Mouse (Mus musculus) testis, adult 2 months (tissue): Measurements from ENCODE around the gene Tmem181a. TPM values are rescaled to one million over a fixed set of nuclear protein-coding genes. Genes with fewer than 3 reads are reported as not detected.
"Not testable (repeated sequence)": the region's sequence is repeated elsewhere in the genome, so short reads cannot be mapped to it uniquely, and the experiment has no call there.

Experiments
- H3K27ac ChIP-seq: fragments of 200-500 bp; 2 replicates; pipeline ENCODE4 v1.5.1; 2012; ENCODE audit warnings: low read depth, low read length; ENCODE audit not compliant: control insufficient read depth, insufficient read depth
- H3K27me3 ChIP-seq: fragments of 200-500 bp; 2 replicates; pipeline ENCODE4 v1.6.1; 2012; ENCODE audit warnings: mild to moderate bottlenecking, low read length, moderate library complexity; ENCODE audit not compliant: control insufficient read depth, insufficient read depth
- H3K36me3 ChIP-seq: fragments of 200-500 bp; 2 replicates; pipeline ENCODE4 v1.6.1; 2012; ENCODE audit warnings: mild to moderate bottlenecking, low read length; ENCODE audit not compliant: control insufficient read depth, insufficient read depth
- H3K4me1 ChIP-seq: fragments of 200-500 bp; 2 replicates; pipeline ENCODE4 v1.6.1; 2012; ENCODE audit warnings: low read length; ENCODE audit not compliant: control insufficient read depth, insufficient read depth
- H3K4me3 ChIP-seq: fragments of 200-500 bp; 2 replicates; pipeline ENCODE4 v1.5.1; 2012; ENCODE audit warnings: low read depth, mild to moderate bottlenecking, low read length, moderate library complexity, mixed read lengths; ENCODE audit not compliant: control insufficient read depth
- polyA plus RNA-seq: library from polyadenylated mRNA; depleted of rRNA; stranded (reverse); fragments of >200 nt; gene quantifications from 2 replicates; pipeline ENCODE4 v1.2.3, GENCODE M21; 2012

Tmem181a gene
- polyA plus RNA-seq, 1 experiment, result 9.9 TPM

- H3K27me3 ChIP-seq, H3K4me3 ChIP-seq, H3K4me1 ChIP-seq, H3K36me3 ChIP-seq, H3K27ac ChIP-seq: not testable (repeated sequence)
Measured at GRCm38 (mm10) chr17:6279205-6279604, 22.5 kb downstream of the Tmem181a start.

DNA sequence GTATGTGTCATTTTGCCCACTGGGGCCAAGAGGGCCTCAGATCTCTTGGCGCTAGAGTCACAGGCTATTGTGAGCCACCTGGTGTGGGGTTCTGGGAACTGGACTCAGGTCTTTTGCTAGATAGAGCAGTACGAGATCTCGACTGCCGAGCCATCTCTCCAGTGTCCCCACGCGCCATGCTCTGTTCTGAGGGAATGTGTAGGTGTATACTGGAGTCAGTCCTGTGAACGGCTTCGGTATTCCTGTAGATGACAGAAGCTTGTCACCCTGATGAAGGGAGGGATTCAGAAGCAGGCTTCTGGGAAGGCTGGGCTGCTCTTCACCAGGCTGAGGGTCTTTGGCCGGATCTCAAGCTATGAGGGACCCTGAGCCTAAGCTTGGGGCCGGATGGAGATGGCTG, 23.1 kb downstream of the Tmem181a start:
- not testable (repeated sequence) for H3K27ac ChIP-seq, H3K36me3 ChIP-seq, H3K27me3 ChIP-seq, H3K4me1 ChIP-seq, H3K4me3 ChIP-seq

GRCm38 (mm10) chr17:6280513-6280912, 23.9 kb downstream of the Tmem181a start:
- not testable (repeated sequence) for H3K36me3 ChIP-seq, H3K27ac ChIP-seq, H3K27me3 ChIP-seq, H3K4me3 ChIP-seq, H3K4me1 ChIP-seq

DNA sequence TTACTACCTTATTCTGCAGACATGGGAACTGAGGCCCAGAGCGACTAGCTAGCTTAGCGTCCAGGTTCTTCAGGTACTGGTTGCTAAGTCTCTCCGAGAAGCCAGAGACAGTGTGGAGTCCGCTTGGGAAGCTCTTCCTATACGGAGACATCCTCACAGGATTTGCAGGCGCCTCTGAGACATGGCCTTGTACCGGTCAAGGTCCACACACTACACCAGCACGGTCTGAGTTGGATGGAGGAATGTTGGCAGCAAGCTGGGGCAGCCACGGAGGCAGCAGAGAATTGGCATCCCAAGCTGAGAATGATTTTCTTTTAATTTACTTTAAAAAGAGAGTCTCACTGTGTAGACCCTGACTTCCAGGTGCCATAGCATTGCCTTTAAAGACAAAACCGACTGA, 26.5 kb downstream of the Tmem181a start:
- H3K4me3 ChIP-seq, H3K27me3 ChIP-seq, H3K4me1 ChIP-seq, H3K27ac ChIP-seq, H3K36me3 ChIP-seq: not testable (repeated sequence)

- H3K27me3 ChIP-seq, result not testable (repeated sequence)
Measured at GRCm38 (mm10) chr17:6286169-6286568, 29.5 kb downstream of the Tmem181a start.

GRCm38 (mm10) chr17:6289045-6289444, 32.4 kb downstream of the Tmem181a start:
- H3K36me3 ChIP-seq, H3K4me1 ChIP-seq, H3K27ac ChIP-seq, H3K27me3 ChIP-seq, H3K4me3 ChIP-seq: not testable (repeated sequence)

More at GRCm38 (mm10) chr17:6286169-6286568, 29.5 kb downstream of the Tmem181a start:
- H3K36me3 ChIP-seq, H3K4me3 ChIP-seq, H3K4me1 ChIP-seq, H3K27ac ChIP-seq: not testable (repeated sequence)

DNA sequence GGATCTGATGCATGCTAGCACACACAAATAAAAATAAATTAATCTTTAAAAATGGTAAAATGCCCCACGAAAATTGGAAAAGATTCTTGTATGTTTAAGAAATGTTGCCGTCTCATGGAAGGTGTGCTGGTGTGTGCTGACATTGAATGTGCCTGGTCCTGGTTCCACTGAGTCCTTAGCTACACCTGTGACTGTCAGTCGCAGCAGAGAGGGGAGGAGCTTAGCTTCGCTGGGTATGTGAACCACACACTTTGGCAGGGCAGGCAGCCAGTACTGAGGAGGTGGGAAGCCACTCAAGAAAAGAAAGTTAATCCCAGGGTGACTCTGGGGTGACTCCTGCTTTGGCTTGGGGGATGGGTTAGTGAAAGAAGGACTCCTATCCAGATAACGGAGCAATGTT, 37.2 kb downstream of the Tmem181a start:
- not testable (repeated sequence) for H3K4me1 ChIP-seq

GRCm38 (mm10) chr17:6297060-6297795, 40.6 kb downstream of the Tmem181a start:
- not testable (repeated sequence) for H3K27me3 ChIP-seq, H3K4me3 ChIP-seq, H3K27ac ChIP-seq, H3K4me1 ChIP-seq, H3K36me3 ChIP-seq

More for the DNA sequence above, 37.2 kb downstream of the Tmem181a start:
- not testable (repeated sequence) for H3K27me3 ChIP-seq, H3K27ac ChIP-seq, H3K4me3 ChIP-seq, H3K36me3 ChIP-seq

- H3K27ac ChIP-seq, H3K4me3 ChIP-seq, H3K4me1 ChIP-seq, H3K27me3 ChIP-seq, H3K36me3 ChIP-seq: not testable (repeated sequence)
Measured at GRCm38 (mm10) chr17:6300190-6300863, 43.7 kb downstream of the Tmem181a start.

DNA sequence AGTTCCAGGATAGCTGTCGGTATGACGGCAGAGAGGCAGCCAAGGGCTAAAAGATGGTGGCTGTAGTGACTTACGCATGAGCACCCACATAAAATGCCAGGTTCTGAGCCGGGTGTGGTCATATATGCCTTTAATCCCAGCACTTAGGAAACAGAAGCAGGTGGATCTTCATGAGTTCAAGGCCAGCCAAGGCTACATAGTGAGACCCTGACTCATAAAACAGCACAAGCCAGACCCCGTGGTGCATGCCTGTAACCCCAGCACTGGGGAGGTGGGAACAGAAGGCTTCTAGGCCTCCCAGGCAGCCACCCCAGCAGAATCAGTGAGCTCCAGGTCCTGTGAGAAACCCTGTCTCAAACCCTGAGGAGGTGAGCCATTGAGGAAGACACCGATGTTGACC, 48.2 kb downstream of the Tmem181a start:
- not testable (repeated sequence) for H3K4me3 ChIP-seq, H3K36me3 ChIP-seq, H3K4me1 ChIP-seq, H3K27me3 ChIP-seq, H3K27ac ChIP-seq

DNA sequence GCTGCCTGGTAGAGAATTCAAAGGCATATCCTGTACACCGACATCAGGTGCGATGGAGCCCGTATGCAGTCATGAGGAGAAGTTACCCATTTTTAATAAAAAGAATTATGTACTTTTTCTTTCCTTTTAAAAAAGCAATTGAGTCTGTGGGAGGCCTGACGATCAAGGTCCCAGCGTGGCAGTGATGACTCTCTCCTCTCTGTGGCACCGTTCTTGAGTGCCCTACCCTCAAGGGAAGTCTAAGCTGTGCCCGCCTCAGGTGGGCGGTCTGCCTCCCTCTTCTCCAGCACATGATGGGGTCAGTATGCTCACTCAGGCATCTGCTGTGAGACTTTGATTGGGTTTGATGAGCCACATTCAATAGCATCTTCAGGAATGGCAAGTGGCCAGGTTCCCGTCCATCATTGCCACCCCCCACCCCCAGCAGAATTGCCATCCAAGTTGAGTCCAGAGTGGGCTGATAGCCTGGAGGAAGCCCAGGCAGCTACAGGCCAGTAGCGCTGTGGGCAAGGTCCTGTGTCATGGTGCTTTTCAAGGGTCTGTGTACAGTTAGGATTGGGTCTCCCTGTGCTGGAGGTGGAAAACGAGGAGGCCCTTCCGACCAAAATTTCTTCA, 49.1 kb downstream of the Tmem181a start:
- H3K27ac ChIP-seq, H3K27me3 ChIP-seq, H3K4me1 ChIP-seq, H3K36me3 ChIP-seq, H3K4me3 ChIP-seq: not testable (repeated sequence)

DNA sequence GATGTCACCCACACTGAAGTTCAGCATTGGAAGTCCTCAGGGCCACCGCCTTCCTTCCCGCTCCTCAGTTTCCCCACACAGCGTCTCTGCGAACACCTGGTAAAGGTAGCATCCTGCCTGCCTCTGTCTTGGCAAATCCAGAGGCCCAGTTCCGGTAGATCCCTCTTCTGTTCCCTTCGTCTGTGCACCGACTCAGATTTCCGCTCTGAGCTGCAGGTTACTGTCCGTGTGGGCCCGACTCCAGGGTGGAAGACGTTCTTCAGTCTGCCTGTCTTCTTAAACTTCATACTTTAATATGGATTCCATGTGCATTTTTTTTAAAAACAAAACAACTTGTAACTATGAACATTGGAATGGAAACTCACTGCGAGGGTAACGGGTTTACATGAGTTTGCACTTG, 49.8 kb downstream of the Tmem181a start:
- not testable (repeated sequence) for H3K4me1 ChIP-seq, H3K27me3 ChIP-seq, H3K4me3 ChIP-seq

More for the DNA sequence above, 49.8 kb downstream of the Tmem181a start:
- H3K36me3 ChIP-seq, H3K27ac ChIP-seq: not testable (repeated sequence)
